Mouse (Mus musculus): ENCODE measurements around the gene Gm8011. TPM values are rescaled to one million over a fixed set of nuclear protein-coding genes. Genes with fewer than 3 reads are reported as not detected.
"Not testable (repeated sequence)": the region's sequence is repeated elsewhere in the genome, so short reads cannot be mapped to it uniquely, and the experiment has no call there.

Gm8011 gene
- not detected for total RNA-seq (2021)
- long read RNA-seq, partial matches to known transcripts = 0 of 1 reads
- long read RNA-seq, other reads (novel, unspliced or antisense) = 1 of 1 reads

GRCm38 (mm10) chr14:42463581-42463980, at the start of gene Gm8011:
Gene Gm8011, plus strand, starts transcription at chr14:42463881.
- not testable (repeated sequence) for DNase-seq (ENCODE audit: low spot score in 2 of 2)

GRCm38 (mm10) chr14:42439573-42439972, 24.1 kb upstream of the Gm8011 start, which contains the start of gene Gm8005:
Gene Gm8005, minus strand, starts transcription at chr14:42439673.
- not testable (repeated sequence) for DNase-seq (ENCODE audit: low spot score in 2 of 2)

GRCm38 (mm10) chr14:42502249-42502648, 38.6 kb downstream of the Gm8011 start, which contains the start of gene Gm8020:
Gene Gm8020, minus strand, starts transcription at chr14:42502349.
- DNase-seq (ENCODE audit: low spot score in 2 of 2) = not testable (repeated sequence)

Other genes starting within 250 kb of the Gm8011 start
- not detected for gene Gm17026, start 203.8 kb upstream of the Gm8011 start, total RNA-seq (2021)
- gene Gm9611, start 166.5 kb upstream of the Gm8011 start, total RNA-seq (2021) = not detected
- not detected for gene Gm7995, start 153.7 kb upstream of the Gm8011 start, total RNA-seq (2021)
- gene Gm8005, start 24.2 kb upstream of the Gm8011 start, total RNA-seq (2021) = not detected
- not detected for gene Gm8020, start 38.5 kb downstream of the Gm8011 start, total RNA-seq (2021)
- not detected for gene Gm8024, start 60.4 kb downstream of the Gm8011 start, total RNA-seq (2021)
- not detected for gene Gm17124, start 136.0 kb downstream of the Gm8011 start, total RNA-seq (2021)
- gene Gm3633, start 178.0 kb downstream of the Gm8011 start, total RNA-seq (2021) = not detected
- not detected for gene Gm10378, start 192.1 kb downstream of the Gm8011 start, total RNA-seq (2021)